In genomic region chr6:28827565-28827964, GRCm38 (mm10) we compare ENCODE assay signal across 12 mouse cellular contexts. TPM values are rescaled to one million over a fixed set of nuclear protein-coding genes. Genes with fewer than 3 reads are reported as not detected.
DNase-seq lines count a peak whose midpoint lies in the region; ATAC-seq and TF ChIP-seq lines count a peak whose summit lies in the region.
"Had no signal": no experiment of that assay in that cellular context is flagged by ENCODE, and none has a peak within 500 bp of the region (broad histone marks: within the 10 kb centered on the region; RNA-seq: fewer than 3 reads in every experiment).

No protein-coding gene starts in this region.

- TF ChIP-seq POLR2A in cortical plate, adult 2 months (IDR thresholded peaks at IDR 0.05; ENCODE audit: extremely low read depth, insufficient read depth, low read length): no peak
- TF ChIP-seq POLR2A in myocyte (IDR thresholded peaks at IDR 0.05; ENCODE audit: insufficient read length, low read depth): no peak

- no peaks in the 10 kb centered on the region for H3K9me3 ChIP-seq in kidney, embryonic 15.5 days (replicated peaks)
- H3K9me3 ChIP-seq in hindbrain, embryonic 13.5 days: no peaks in the 10 kb centered on the region
- no peaks in the 10 kb centered on the region for H3K9me3 ChIP-seq in liver, postnatal 0 days (ENCODE audit: low read length)
- H3K9me3 ChIP-seq: limb, embryonic 12.5 days had no signal

- H3ac ChIP-seq in myocyte (ENCODE audit: control insufficient read depth, insufficient read length): no peak overlapping the region

- peaks cover 4% of the 10 kb centered on the region for H3K79me2 ChIP-seq in myocyte (ENCODE audit: control insufficient read depth, insufficient read depth)

- ATAC-seq in kidney, embryonic 15.5 days (replicated peaks; ENCODE audit: low FRiP score): no peak
- ATAC-seq in hindbrain, embryonic 13.5 days (ENCODE audit: low FRiP score): no peak
- no peak for ATAC-seq in liver, postnatal 0 days
- no peak for ATAC-seq in CD4-positive, CD25-positive, alpha-beta regulatory T cell, adult 4 months

- no peak for TF ChIP-seq EP300 in liver, postnatal 0 days (IDR thresholded peaks at IDR 0.05; ENCODE audit: low read depth)

- peaks cover 16% of the 10 kb centered on the region for H3K27me3 ChIP-seq in kidney, embryonic 15.5 days
- 0 out of 2 replicates have a peak, but pooled peaks cover 6% of the 10 kb centered on the region for H3K27me3 ChIP-seq in hindbrain, embryonic 13.5 days
- no peaks in the 10 kb centered on the region for H3K27me3 ChIP-seq in myocyte (ENCODE audit: control insufficient read depth, insufficient read depth, insufficient read length)
- H3K27me3 ChIP-seq in liver, postnatal 0 days (ENCODE audit: insufficient read depth, low read length): peaks cover 16% of the 10 kb centered on the region

- H3K4me2 ChIP-seq in kidney, embryonic 15.5 days: 0 out of 2 replicates have a peak overlapping the region, but pooled peaks have one; percentile 4
- peak overlapping the region; percentile 97 for H3K4me2 ChIP-seq in hindbrain, embryonic 13.5 days
- H3K4me2 ChIP-seq in myocyte (ENCODE audit: low read depth): peak overlapping the region; percentile 76
- no peak overlapping the region for H3K4me2 ChIP-seq in liver, postnatal 0 days (ENCODE audit: low read depth, low read length)
- H3K4me2 ChIP-seq: limb, embryonic 12.5 days had no signal

- TF ChIP-seq CTCF in cortical plate, adult 2 months (IDR thresholded peaks at IDR 0.05; ENCODE audit: extremely low read depth, insufficient read depth, low read length): no peak
- TF ChIP-seq CTCF in liver, postnatal 0 days (IDR thresholded peaks at IDR 0.05; ENCODE audit: low read depth): no peak

- peaks cover 36% of the 10 kb centered on the region for H3K4me1 ChIP-seq in kidney, embryonic 15.5 days
- H3K4me1 ChIP-seq in cortical plate, adult 2 months (ENCODE audit: control insufficient read depth, insufficient read depth, low read length): peaks cover 11% of the 10 kb centered on the region
- peaks cover 79% of the 10 kb centered on the region for H3K4me1 ChIP-seq in hindbrain, embryonic 13.5 days (replicated peaks)
- 0 out of 2 replicates have a peak, but pooled peaks cover 5% of the 10 kb centered on the region for H3K4me1 ChIP-seq in liver, postnatal 0 days (ENCODE audit: insufficient read depth)

- H3K36me3 ChIP-seq in kidney, embryonic 15.5 days: 0 out of 2 replicates have a peak, but pooled peaks cover 6% of the 10 kb centered on the region
- peaks cover 13% of the 10 kb centered on the region for H3K36me3 ChIP-seq in hindbrain, embryonic 13.5 days
- H3K36me3 ChIP-seq in myocyte (ENCODE audit: control insufficient read depth, insufficient read depth): no peaks in the 10 kb centered on the region
- H3K36me3 ChIP-seq in liver, postnatal 0 days (replicated peaks; ENCODE audit: insufficient read depth, low read length): no peaks in the 10 kb centered on the region

- 37% methylated on average over 3 of the region's 3 CpGs for WGBS in kidney, embryonic 15.5 days
- WGBS in hindbrain, embryonic 13.5 days: 12% methylated on average over 3 of the region's 3 CpGs
- WGBS in liver, postnatal 0 days (ENCODE audit: insufficient replicate concordance): 79% methylated on average over 3 of the region's 3 CpGs

- no peak overlapping the region for H3K9ac ChIP-seq in kidney, embryonic 15.5 days
- peak overlapping the region; percentile 72 for H3K9ac ChIP-seq in hindbrain, embryonic 13.5 days
- H3K9ac ChIP-seq in liver, postnatal 0 days (replicated peaks): no peak overlapping the region
- H3K9ac ChIP-seq: limb, embryonic 12.5 days had no signal

- DNase-seq in kidney, postnatal 10 days: no peak
- DNase-seq in thymus, postnatal 36 days: no peak
- no peak for DNase-seq in liver, postnatal 0 days
- DNase-seq: heart, postnatal 10 days; kidney, adult 2 months had no signal

- H3K27ac ChIP-seq in kidney, embryonic 15.5 days: no peak overlapping the region
- peak overlapping the region; percentile 37; the same call in 1 of the 2 replicates for H3K27ac ChIP-seq in cortical plate, adult 2 months (ENCODE audit: insufficient read depth, low read length)
- H3K27ac ChIP-seq in hindbrain, embryonic 13.5 days: peak overlapping the region; percentile 52
- H3K27ac ChIP-seq in liver, postnatal 0 days (ENCODE audit: low read depth): no peak overlapping the region
- H3K27ac ChIP-seq: limb, embryonic 12.5 days had no signal

- H3K4me3 ChIP-seq in kidney, embryonic 15.5 days (replicated peaks): no peak overlapping the region
- H3K4me3 ChIP-seq in cortical plate, adult 2 months (ENCODE audit: insufficient read depth, low read length): peak overlapping the region; percentile 79
- peak overlapping the region; percentile 87 for H3K4me3 ChIP-seq in hindbrain, embryonic 13.5 days
- H3K4me3 ChIP-seq in myocyte: no peak overlapping the region
- no peak overlapping the region for H3K4me3 ChIP-seq in liver, postnatal 0 days (ENCODE audit: low read depth, low read length)
- H3K4me3 ChIP-seq: erythroblast, embryonic 14.5 days; limb, embryonic 12.5 days had no signal

TF ChIP-seq in myocyte, 11 proteins besides CTCF, POLR2A, EP300 and RAD21:
- TF ChIP-seq SRF (IDR thresholded peaks at IDR 0.05; ENCODE audit: control insufficient read depth, insufficient read length, low read depth): no peak
- no peak for TF ChIP-seq USF1 (IDR thresholded peaks at IDR 0.05; ENCODE audit: low read depth)
- TF ChIP-seq MYOG (IDR thresholded peaks at IDR 0.05; ENCODE audit: control insufficient read depth in 1 of 3, insufficient read depth in 1 of 3, insufficient read length in 2 of 3, low read depth in 2 of 3): no peak
- TF ChIP-seq MYOD1 (IDR thresholded peaks at IDR 0.05; ENCODE audit: control insufficient read depth in 1 of 3, insufficient read length in 2 of 3, low read depth in 2 of 3): no peak
- no peak for TF ChIP-seq E2F4 (IDR thresholded peaks at IDR 0.05; ENCODE audit: insufficient read depth)
- TF ChIP-seq TCF3 (IDR thresholded peaks at IDR 0.05; ENCODE audit: insufficient read length, low read depth): no peak
- no peak for TF ChIP-seq POLR2AphosphoS2 (IDR thresholded peaks at IDR 0.05; ENCODE audit: insufficient read length, low read depth)
- no peak for TF ChIP-seq TCF12 (IDR thresholded peaks at IDR 0.05; ENCODE audit: insufficient read depth, poor library complexity, severe bottlenecking)
- no peak for TF ChIP-seq MAX (IDR thresholded peaks at IDR 0.05; ENCODE audit: low read depth)
- TF ChIP-seq CEBPB (IDR thresholded peaks at IDR 0.05; ENCODE audit: insufficient read depth, poor library complexity, severe bottlenecking): no peak
- TF ChIP-seq REST (IDR thresholded peaks at IDR 0.05; ENCODE audit: insufficient read depth, insufficient read length): no peak

RNA-seq across cellular contexts. Expression of gene Lrrc4, which starts 4.0 kb away (rescaled TPM):
- 1.8 and 1.9 TPM in 2 replicates for polyA plus RNA-seq in kidney, embryonic 15.5 days (2015; fragmentation: Nextera tagmentation; extraction: Ambion mirVana)
- polyA plus RNA-seq in cortical plate, adult 2 months (2012; rRNA removed): 65.1 and 68.4 TPM in 2 replicates
- 5.6 and 6.4 TPM in 2 replicates for polyA plus RNA-seq in hindbrain, embryonic 13.5 days (2015; fragmentation: Nextera tagmentation; extraction: Ambion mirVana)
- 0.72 TPM for polyA plus RNA-seq in myocyte (2012; fragmentation: generic; extraction: Trizol)
- 0.07 and 0.08 TPM in 2 replicates for polyA plus RNA-seq in liver, postnatal 0 days (2015; fragmentation: Nextera tagmentation; extraction: Ambion mirVana)
- polyA plus RNA-seq in CD4-positive, CD25-positive, alpha-beta regulatory T cell, adult 4 months (2017; shearing (Covaris generic)): under 1 TPM; 0.16 to 0.51 TPM
- polyA plus RNA-seq: erythroblast, embryonic 14.5 days had no signal

Comparison
In these comparisons a context has a peak if more than half of its experiments do, and no peak if none do; other contexts are left out.
1. H3K27ac ChIP-seq: peak in cortical plate, adult 2 months (single experiment) and hindbrain, embryonic 13.5 days (single experiment); none in kidney, embryonic 15.5 days (single experiment) and liver, postnatal 0 days (single experiment).
2. H3K4me3 ChIP-seq: peak in cortical plate, adult 2 months (single experiment) and hindbrain, embryonic 13.5 days (single experiment); none in kidney, embryonic 15.5 days (single experiment), myocyte (single experiment) and liver, postnatal 0 days (single experiment).